Mouse (Mus musculus): ENCODE data around the gene Dcbld1. TPM values are rescaled to one million over a fixed set of nuclear protein-coding genes. Genes with fewer than 3 reads are reported as not detected.
"Not testable (repeated sequence)": the region's sequence is repeated elsewhere in the genome, so short reads cannot be mapped to it uniquely, and the experiment has no call there.

The Dcbld1 gene
- polyA plus RNA-seq, 1 experiment from 2014 or later, result 27.8 TPM

- H3K27me3 ChIP-seq (ENCODE audit: control insufficient read depth, insufficient read depth, low read depth, low read length); H3K9ac ChIP-seq (ENCODE audit: low read length); H3K36me3 ChIP-seq (ENCODE audit: control insufficient read depth, insufficient read depth, low read length); ATAC-seq (ENCODE audit: low read depth); H3K4me1 ChIP-seq (replicated peaks; ENCODE audit: control insufficient read depth, insufficient read depth, low read length); H3K4me2 ChIP-seq (ENCODE audit: low read depth, low read length); H3K9me3 ChIP-seq (ENCODE audit: control insufficient read depth, low read length); H3K27ac ChIP-seq (ENCODE audit: low read length); H3K4me3 ChIP-seq (ENCODE audit: low read length): not testable (repeated sequence)
- WGBS, result 73% methylated on average over 1 of the region's 1 CpGs
These were observed 59.0 kb downstream of the Dcbld1 start for GRCm38 (mm10) chr10:52292391-52292790.

- 71% methylated on average over 4 of the region's 4 CpGs for WGBS
- no peaks in the 10 kb centered on the region for H3K36me3 ChIP-seq (ENCODE audit: control insufficient read depth, insufficient read depth, low read length)
- H3K4me2 ChIP-seq (ENCODE audit: low read depth, low read length), result no peak overlapping the region
- H3K4me3 ChIP-seq (ENCODE audit: low read length), result no peak overlapping the region
- no peak overlapping the region for H3K9ac ChIP-seq (ENCODE audit: low read length)
- no peaks in the 10 kb centered on the region for H3K27me3 ChIP-seq (ENCODE audit: control insufficient read depth, insufficient read depth, low read depth, low read length)
- no peaks in the 10 kb centered on the region for H3K9me3 ChIP-seq (ENCODE audit: control insufficient read depth, low read length)
- H3K27ac ChIP-seq (ENCODE audit: low read length), result no peak overlapping the region
- ATAC-seq (ENCODE audit: low read depth), result no peak
- no peaks in the 10 kb centered on the region for H3K4me1 ChIP-seq (replicated peaks; ENCODE audit: control insufficient read depth, insufficient read depth, low read length)
These were observed 60.6 kb downstream of the Dcbld1 start for GRCm38 (mm10) chr10:52293921-52294577.

- ATAC-seq (ENCODE audit: low read depth), result no peak
- H3K9me3 ChIP-seq (ENCODE audit: control insufficient read depth, low read length), result no peaks in the 10 kb centered on the region
- 90% methylated on average over 2 of the region's 2 CpGs for WGBS
- H3K4me1 ChIP-seq (replicated peaks; ENCODE audit: control insufficient read depth, insufficient read depth, low read length), result no peaks in the 10 kb centered on the region
- no peak overlapping the region for H3K9ac ChIP-seq (ENCODE audit: low read length)
- no peak overlapping the region for H3K27ac ChIP-seq (ENCODE audit: low read length)
- no peak overlapping the region for H3K4me2 ChIP-seq (ENCODE audit: low read depth, low read length)
- H3K27me3 ChIP-seq (ENCODE audit: control insufficient read depth, insufficient read depth, low read depth, low read length), result no peaks in the 10 kb centered on the region
- H3K4me3 ChIP-seq (ENCODE audit: low read length), result no peak overlapping the region
- H3K36me3 ChIP-seq (ENCODE audit: control insufficient read depth, insufficient read depth, low read length), result no peaks in the 10 kb centered on the region
These were observed 62.5 kb downstream of the Dcbld1 start for GRCm38 (mm10) chr10:52295934-52296333.

- not testable (repeated sequence) for H3K4me2 ChIP-seq (ENCODE audit: low read depth, low read length); H3K9me3 ChIP-seq (ENCODE audit: control insufficient read depth, low read length); H3K27ac ChIP-seq (ENCODE audit: low read length); H3K4me3 ChIP-seq (ENCODE audit: low read length); H3K4me1 ChIP-seq (replicated peaks; ENCODE audit: control insufficient read depth, insufficient read depth, low read length); ATAC-seq (ENCODE audit: low read depth); H3K9ac ChIP-seq (ENCODE audit: low read length); H3K27me3 ChIP-seq (ENCODE audit: control insufficient read depth, insufficient read depth, low read depth, low read length); H3K36me3 ChIP-seq (ENCODE audit: control insufficient read depth, insufficient read depth, low read length)
These were observed 65.1 kb downstream of the Dcbld1 start for GRCm38 (mm10) chr10:52298568-52298967.

- 87% methylated on average over 4 of the region's 4 CpGs for WGBS
- no peak overlapping the region for H3K9ac ChIP-seq (ENCODE audit: low read length)
These were observed 68.3 kb downstream of the Dcbld1 start for GRCm38 (mm10) chr10:52301766-52302165.

GRCm38 (mm10) chr10:52302271-52302670 lies 68.9 kb downstream of the Dcbld1 start:
- Histone ChIP-seq H3K36me3 (ENCODE audit: control insufficient read depth, insufficient read depth, low read length) (peaks cover 8% of the 10 kb centered on the region; the same call in 1 of the 2 replicates), H3K27me3 (ENCODE audit: control insufficient read depth, insufficient read depth, low read depth, low read length) (no peaks in the 10 kb centered on the region), H3K4me1 (replicated peaks; ENCODE audit: control insufficient read depth, insufficient read depth, low read length) (no peaks in the 10 kb centered on the region), H3K27ac (ENCODE audit: low read length) (no peak overlapping the region), H3K9ac (ENCODE audit: low read length) (no peak overlapping the region), H3K4me3 (ENCODE audit: low read length) (no peak overlapping the region), H3K4me2 (ENCODE audit: low read depth, low read length) (no peak overlapping the region), H3K9me3 (ENCODE audit: control insufficient read depth, low read length) (no peaks in the 10 kb centered on the region)
- no peak for ATAC-seq (ENCODE audit: low read depth)

More at GRCm38 (mm10) chr10:52301766-52302165, 68.3 kb downstream of the Dcbld1 start:
- H3K4me3 ChIP-seq (ENCODE audit: low read length), result no peak overlapping the region
- H3K9me3 ChIP-seq (ENCODE audit: control insufficient read depth, low read length), result no peaks in the 10 kb centered on the region
- no peak overlapping the region for H3K27ac ChIP-seq (ENCODE audit: low read length)
- ATAC-seq (ENCODE audit: low read depth), result no peak
- no peaks in the 10 kb centered on the region for H3K27me3 ChIP-seq (ENCODE audit: control insufficient read depth, insufficient read depth, low read depth, low read length)
- H3K4me2 ChIP-seq (ENCODE audit: low read depth, low read length), result no peak overlapping the region
- peaks cover 8% of the 10 kb centered on the region; the same call in 1 of the 2 replicates for H3K36me3 ChIP-seq (ENCODE audit: control insufficient read depth, insufficient read depth, low read length)
- no peaks in the 10 kb centered on the region for H3K4me1 ChIP-seq (replicated peaks; ENCODE audit: control insufficient read depth, insufficient read depth, low read length)

- no peaks in the 10 kb centered on the region for H3K4me1 ChIP-seq (replicated peaks; ENCODE audit: control insufficient read depth, insufficient read depth, low read length)
- H3K4me2 ChIP-seq (ENCODE audit: low read depth, low read length), result no peak overlapping the region
- no peaks in the 10 kb centered on the region for H3K9me3 ChIP-seq (ENCODE audit: control insufficient read depth, low read length)
- no peak overlapping the region for H3K4me3 ChIP-seq (ENCODE audit: low read length)
- H3K9ac ChIP-seq (ENCODE audit: low read length), result no peak overlapping the region
- peaks cover 8% of the 10 kb centered on the region; the same call in 1 of the 2 replicates for H3K36me3 ChIP-seq (ENCODE audit: control insufficient read depth, insufficient read depth, low read length)
- H3K27ac ChIP-seq (ENCODE audit: low read length), result no peak overlapping the region
- no peak for ATAC-seq (ENCODE audit: low read depth)
- WGBS, result 79% methylated on average over 7 of the region's 7 CpGs
- no peaks in the 10 kb centered on the region for H3K27me3 ChIP-seq (ENCODE audit: control insufficient read depth, insufficient read depth, low read depth, low read length)
These were observed 71.2 kb downstream of the Dcbld1 start for GRCm38 (mm10) chr10:52304574-52304973.

- H3K4me3 ChIP-seq (ENCODE audit: low read length), result no peak overlapping the region
- H3K27ac ChIP-seq (ENCODE audit: low read length), result peak overlapping the region; percentile 5; the same call in 1 of the 2 replicates
- no peaks in the 10 kb centered on the region for H3K9me3 ChIP-seq (ENCODE audit: control insufficient read depth, low read length)
- H3K36me3 ChIP-seq (ENCODE audit: control insufficient read depth, insufficient read depth, low read length), result peaks cover 18% of the 10 kb centered on the region
- H3K4me1 ChIP-seq (replicated peaks; ENCODE audit: control insufficient read depth, insufficient read depth, low read length), result no peaks in the 10 kb centered on the region
- ATAC-seq (ENCODE audit: low read depth), result peak; percentile 80
- no peaks in the 10 kb centered on the region for H3K27me3 ChIP-seq (ENCODE audit: control insufficient read depth, insufficient read depth, low read depth, low read length)
- no peak overlapping the region for H3K4me2 ChIP-seq (ENCODE audit: low read depth, low read length)
- 65% methylated on average over 8 of the region's 8 CpGs for WGBS
- no peak overlapping the region for H3K9ac ChIP-seq (ENCODE audit: low read length)
These were observed 75.8 kb downstream of the Dcbld1 start for GRCm38 (mm10) chr10:52309196-52309595.

GRCm38 (mm10) chr10:52319506-52320286 lies 86.3 kb downstream of the Dcbld1 start:
- Histone ChIP-seq H3K27ac (ENCODE audit: low read length) (no peak overlapping the region), H3K9me3 (ENCODE audit: control insufficient read depth, low read length) (no peaks in the 10 kb centered on the region), H3K4me2 (ENCODE audit: low read depth, low read length) (no peak overlapping the region), H3K36me3 (ENCODE audit: control insufficient read depth, insufficient read depth, low read length) (peaks cover 7% of the 10 kb centered on the region; the same call in 1 of the 2 replicates), H3K9ac (ENCODE audit: low read length) (no peak overlapping the region), H3K4me1 (replicated peaks; ENCODE audit: control insufficient read depth, insufficient read depth, low read length) (no peaks in the 10 kb centered on the region), H3K4me3 (ENCODE audit: low read length) (no peak overlapping the region), H3K27me3 (ENCODE audit: control insufficient read depth, insufficient read depth, low read depth, low read length) (no peaks in the 10 kb centered on the region)
- ATAC-seq (ENCODE audit: low read depth), result no peak
- WGBS, result 88% methylated on average over 28 of the region's 28 CpGs
